Mouse (Mus musculus) ovary, postnatal 10 days (tissue): ENCODE measurements around the gene Ass1.

ENCODE experiments used
- DNase-seq: peaks from one replicate; pipeline ENCODE4 v3.0.0; 2022; ENCODE audit warnings: low spot score

The Ass1 gene

DNA sequence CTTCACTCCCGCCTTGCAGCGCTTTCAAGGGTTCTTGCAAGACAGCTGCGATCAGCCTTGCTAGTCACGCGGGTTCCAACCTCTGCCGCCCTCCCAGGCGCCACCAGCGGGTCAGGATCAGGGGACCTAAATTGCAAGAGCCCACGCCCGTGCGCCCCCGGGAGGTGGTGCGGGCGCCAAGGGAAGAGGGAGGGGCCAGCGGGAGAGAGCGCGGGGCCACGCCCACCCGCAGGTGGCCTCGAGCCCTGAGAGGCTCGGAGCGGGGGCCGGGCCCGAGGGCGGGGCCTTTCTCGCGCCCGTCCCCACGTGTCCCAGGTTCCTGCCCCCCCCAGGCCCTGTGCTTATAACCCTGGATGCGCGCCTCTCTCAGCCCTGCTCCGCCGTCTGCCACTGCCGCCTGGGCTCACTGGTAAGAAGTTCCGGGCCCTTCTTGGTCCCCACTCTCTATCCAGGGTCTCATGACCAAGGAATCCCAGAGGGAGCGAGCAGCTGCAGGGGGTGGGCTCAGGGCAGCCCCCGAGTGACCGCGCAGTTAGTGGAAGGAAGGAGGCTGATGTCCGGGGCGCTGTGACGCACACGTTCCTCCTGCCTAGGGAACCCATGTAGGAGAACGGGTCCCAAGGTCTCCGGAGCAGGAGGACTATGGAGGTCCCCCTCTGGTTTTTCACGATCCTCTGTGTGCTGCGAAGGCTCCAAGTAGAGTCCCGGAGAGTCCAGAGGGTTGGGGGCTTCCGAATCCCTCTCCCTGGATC is at the start of gene Ass1:
Gene Ass1 (plus strand): TSS at position 277 of the 752 bp plus-strand sequence.
- DNase-seq, result no peak

DNA sequence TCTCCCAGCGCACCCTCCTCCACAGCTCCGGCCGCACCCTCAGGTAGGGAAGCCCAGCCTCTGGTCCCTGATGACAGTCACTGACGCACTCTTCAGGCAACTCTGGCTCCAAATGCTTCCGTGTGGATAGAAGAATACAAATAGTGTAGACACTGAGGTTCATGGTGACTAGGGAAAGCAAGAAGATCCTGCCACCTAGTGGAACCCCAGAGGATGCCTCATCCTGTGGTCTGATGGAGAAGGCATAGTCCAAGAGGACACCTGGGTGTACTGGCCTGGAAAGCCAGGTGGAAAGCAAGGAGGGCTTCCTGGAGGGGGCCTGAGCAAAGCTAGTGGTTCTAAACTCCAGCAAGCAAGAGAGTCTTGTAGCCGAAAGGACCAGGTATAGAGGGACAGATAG is 49.1 kb upstream of the Ass1 start:
- DNase-seq, result no peak

DNA sequence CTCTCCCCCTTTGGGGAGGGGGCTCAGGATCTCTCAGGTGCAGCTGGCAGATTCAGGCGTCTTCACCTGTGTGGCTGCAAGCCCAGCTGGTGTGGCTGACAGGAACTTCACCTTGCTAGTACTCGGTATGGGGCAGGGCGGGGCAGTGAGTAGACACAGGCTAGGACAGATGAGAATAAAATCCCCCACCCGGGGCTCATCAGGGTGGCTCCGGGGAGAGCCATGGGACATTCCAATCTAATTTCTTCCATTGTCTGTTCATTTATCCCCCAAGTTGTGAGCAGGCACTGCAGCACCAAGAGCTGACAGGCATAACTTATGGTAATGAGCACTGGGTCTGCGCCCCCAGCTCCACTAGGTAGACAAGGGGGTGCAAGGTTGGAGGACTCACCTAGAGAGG is 47.4 kb upstream of the Ass1 start:
- DNase-seq, result no peak

DNA sequence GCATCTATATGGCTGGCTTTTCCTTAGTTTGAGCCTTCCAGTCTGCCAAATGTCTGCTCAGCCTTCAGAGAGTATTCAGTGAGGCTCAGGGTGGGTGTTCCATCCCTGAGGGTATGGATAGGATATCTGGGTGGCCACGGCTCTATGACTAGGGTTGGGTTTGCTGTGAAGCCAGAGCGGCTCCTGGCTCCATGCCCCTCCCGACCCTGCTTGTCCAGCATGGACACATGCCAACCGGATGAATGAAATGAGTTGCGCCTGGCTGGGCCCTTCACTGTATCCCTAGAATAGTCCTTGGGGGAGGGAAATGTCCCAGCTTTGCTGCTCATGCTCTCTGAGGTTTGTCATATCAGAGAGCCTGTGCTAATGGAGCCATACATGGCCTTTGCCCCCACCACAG is 38.5 kb upstream of the Ass1 start:
- no peak for DNase-seq

DNA sequence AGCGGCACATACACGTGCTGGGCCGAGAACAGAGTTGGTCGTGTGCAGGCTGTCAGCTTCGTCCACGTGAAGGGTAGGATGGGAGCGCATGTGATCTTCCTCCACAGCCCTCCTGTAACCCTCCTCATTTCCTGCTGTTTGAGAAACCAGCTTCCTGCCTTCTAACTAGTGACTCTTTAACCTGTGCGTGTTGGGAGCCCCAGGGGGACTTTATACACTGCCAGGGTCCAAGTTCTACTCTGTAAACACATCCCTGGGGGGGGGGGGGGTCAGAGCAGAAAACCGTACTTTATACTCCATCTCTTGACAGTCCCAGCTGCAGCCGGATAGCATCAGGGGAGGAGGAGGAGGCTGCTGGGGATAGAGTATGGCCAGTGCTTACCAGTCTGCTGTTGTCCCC is 35.3 kb upstream of the Ass1 start:
- DNase-seq, result no peak

DNA sequence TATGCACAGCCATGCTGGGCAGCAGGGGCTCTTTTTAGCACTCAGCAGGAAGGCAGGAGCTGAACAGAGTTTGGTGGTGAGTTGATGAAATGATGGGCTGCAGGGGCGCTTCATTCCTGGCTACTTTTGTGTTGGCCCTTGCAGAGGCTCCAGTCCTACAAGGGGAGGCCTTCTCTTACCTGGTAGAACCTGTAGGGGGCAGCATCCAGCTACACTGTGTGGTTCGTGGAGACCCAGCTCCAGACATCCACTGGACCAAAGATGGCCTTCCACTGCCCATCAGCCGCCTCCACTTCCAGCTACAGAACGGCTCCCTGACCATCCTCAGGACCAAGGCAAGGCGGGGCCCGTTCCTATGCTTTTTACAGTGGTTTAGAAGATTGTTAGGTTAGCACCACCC is 34.4 kb upstream of the Ass1 start:
- DNase-seq, result no peak

DNA sequence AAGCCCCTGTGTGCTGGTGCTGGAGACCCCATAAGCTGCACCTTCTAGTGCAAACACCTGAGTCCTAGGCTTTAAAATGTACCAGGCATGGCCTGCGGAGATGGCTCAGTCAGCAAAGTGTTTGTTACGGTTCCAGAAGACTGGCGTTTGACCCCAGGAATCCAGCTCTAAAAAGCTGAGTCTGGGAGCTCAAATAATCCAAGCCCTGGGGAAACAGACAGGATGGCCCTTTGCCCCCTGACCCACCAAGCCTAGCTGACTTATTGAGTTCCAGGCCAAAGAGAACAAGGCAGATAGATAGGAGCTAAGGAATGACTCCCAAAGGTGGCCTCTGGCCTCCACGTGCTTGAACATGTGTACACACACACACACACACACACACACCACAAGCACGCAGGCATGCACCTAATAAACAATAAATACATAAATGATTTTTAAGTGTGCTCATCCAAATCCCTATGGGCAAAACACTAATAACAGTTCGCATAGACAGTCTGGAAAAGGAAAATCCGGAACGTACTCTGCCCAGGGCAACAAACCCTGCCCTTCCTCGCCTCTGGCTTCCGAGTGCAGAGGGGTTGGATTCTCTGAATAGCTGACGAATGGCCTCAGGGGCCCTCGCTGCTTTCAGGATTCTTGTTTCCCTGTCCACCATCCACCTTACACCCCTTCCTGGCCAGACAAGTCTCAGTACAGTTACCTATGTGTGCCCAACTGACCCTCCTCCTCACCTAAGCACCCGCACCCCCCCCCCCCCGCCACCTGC is 32.3 kb upstream of the Ass1 start:
- DNase-seq, result no peak

DNA sequence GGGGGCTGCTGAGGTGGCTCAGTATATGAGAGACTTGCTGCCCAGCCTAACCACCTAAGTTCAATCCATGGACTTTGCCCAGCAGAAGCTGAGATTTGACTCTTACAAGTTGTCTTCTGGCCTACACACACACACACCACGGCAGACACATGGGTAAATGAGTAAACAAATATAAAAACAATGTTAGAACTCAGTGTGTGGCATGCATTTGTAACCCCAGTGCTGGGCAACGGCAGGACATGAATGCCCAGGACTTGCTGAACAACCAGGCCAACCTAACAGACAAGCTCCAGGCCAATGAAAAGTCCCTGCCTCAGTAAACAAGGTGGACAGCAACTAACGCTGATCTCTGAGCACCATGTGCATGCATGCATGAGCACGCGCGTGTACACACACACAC is 30.4 kb upstream of the Ass1 start:
- no peak for DNase-seq

DNA sequence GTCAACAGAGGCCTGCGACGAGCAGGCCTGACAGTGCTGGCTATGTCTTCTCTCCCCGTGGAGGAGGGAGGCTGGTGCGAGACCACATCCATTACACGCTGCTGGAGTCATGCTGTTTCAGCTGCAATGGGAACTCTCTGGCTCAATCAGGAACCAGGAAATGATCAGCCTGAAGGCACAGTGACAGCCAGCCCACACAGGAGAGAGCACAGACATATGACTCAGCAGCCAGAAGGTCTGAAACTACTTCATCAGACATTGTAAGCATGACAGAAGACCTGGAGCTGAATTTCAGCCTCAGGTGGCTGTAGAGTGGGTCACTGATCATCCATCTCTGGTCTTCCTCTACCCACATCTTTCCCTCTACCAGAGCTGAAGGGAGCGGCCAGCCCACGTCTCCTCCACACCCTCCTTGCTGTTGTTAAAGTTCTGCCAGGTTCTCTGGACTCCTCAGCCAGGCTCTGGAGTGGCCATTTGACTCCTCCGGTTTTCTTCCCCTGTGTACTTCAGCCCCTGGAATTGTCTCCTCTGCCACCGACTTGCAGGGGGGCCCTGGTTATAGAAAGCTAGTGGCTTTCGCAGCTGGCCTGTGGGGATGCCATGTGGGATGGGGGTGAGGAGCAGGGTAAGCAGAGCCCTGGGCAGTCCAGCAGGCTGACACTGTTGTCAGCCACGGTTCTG is 27.4 kb upstream of the Ass1 start:
- no peak for DNase-seq

DNA sequence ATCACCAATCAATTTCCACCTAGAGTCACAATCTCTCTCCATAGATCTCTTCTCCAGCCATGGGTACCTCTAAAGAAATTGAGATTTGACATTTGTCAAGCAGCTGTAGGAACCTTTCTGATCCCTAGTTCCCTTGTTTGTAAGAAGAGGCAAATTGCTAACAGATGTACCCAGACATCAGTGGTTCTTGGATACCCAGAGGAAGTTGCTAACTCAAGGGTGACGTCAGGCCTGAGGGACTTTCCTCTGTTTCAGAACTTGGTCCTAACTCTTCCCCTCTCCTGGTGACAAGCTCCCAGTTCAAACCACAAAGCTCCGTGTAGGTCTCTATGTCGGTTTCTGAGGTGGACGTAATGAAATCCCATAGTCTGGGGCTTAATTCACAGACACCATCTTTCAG is 24.0 kb upstream of the Ass1 start:
- DNase-seq, result no peak

DNA sequence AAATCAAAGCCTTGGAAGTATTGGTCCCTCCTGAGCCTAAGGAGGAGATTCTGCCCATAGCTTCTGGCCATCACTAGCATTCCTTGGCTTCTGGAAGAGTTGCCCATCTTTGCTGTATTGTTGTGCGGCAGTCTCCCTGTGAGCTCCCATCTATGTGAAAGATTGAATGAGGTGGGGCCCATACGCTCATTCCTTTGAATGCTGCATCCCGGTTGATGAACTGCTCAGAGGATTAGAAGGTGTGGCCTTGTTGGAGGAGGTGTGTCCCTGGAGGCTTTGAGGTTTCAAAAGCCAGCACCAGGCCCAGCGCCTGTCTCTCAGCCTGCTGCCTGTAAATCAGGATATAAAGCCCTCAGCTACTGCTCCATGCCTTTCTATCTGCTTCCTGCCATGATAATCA is 23.6 kb upstream of the Ass1 start:
- no peak for DNase-seq

DNA sequence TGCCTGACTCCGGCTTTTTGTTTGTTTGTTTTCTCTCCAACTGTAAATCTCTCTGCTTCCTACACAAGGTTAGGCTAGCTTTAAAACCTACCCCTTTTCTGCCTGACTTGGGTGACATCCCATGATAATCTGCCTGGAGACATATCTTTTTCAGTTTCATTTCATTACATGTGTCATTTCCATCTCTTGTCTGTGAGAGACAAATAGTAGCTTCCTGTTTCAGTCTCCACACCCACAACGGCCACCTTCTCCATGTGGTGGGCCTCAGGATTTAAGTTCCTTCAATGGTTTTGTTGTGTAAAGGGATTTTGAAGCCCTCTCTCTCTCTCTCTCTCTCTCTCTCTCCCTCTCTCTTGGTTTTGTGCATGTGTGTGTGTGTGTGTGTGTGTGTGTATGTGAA is 22.5 kb upstream of the Ass1 start:
- no peak for DNase-seq

DNA sequence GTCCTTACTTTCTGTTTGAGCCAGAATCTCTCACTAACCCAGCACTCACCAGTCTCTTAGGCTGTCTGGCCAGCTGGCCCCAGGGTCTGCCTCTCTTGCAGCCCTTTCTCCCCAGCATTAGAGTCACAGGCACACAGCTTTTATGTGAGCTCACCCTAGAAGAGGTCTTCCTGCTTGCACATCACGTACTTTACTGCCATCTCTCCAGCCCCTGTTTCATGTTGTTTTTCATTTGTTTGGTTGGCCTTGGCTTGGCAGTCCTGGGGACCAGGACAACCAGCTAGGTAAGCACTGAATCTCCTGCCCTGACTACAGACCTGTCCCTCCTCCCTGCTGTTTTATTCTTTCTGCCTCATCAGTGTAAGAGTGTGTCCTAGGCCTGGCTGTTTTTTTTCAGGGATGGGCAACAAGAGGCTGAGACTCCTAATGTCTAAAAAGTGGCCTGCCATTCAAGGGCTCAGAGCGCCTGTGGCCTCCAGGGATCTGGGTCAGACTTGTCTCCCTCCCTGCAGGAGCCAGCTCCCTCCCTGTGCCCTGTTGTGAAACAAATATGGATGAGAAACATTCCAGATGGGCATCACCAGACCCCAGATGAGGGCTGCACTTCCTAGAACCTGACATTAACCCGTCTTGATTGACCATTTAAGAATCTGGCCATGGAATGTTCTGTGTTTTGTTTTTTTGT is 21.1 kb upstream of the Ass1 start:
- DNase-seq, result no peak

DNA sequence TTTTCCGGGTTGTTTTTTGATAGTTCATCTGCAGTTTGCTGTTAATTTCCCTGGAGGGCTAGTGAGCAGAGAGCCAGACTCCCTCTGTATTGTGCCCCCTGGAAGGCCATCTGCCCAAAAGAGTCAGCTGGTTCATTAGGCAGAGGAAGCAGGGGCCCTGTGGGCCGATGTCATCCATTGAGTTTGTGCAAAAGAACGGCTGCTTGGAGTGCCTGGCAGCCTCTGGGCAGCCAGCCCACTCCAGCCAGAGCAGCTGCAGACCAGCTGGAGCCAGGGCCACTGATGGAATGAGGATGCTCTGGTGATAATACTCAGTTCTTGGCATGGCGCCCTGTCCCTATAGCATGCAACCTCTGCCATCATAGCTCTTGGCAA is 20.6 kb upstream of the Ass1 start:
- DNase-seq, result no peak

DNA sequence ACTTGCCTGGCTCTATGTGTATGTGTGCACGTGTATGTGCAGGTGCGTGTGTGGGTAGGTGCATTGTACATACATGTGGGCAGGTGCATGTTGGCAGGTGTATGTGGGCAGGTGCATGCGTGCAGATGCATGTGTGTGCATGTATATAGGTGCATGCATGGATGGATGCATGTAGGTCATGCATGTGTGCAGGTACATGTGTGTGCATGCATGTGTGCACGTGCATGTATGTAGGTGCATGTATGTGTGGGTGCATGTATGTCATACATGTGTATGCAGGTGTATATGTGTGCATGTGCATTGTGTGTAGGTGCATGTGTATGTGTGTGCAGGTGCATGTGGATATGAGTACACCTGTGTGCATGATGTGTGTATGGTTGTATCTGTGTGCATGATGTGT is 20.1 kb upstream of the Ass1 start:
- DNase-seq, result no peak

DNA sequence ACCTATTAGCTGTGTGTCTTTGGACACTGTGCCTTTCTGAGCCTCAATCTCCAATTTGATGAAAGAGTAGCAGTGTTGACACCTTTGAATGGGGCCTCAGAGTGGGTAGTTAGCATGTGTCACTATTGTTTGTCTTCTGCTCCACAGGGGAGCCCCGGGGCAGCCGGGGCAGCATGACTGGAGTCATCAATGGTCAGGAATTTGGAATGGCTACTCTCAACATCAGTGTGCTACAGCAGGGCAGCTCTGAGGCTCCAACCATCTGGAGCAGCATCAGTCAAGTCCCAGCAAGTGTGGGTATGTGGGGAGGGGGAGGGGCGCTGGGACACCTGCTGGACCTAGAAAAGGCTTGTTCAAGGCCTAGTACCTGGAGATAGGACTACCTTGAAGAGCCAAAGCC is 19.3 kb upstream of the Ass1 start:
- DNase-seq, result no peak

DNA sequence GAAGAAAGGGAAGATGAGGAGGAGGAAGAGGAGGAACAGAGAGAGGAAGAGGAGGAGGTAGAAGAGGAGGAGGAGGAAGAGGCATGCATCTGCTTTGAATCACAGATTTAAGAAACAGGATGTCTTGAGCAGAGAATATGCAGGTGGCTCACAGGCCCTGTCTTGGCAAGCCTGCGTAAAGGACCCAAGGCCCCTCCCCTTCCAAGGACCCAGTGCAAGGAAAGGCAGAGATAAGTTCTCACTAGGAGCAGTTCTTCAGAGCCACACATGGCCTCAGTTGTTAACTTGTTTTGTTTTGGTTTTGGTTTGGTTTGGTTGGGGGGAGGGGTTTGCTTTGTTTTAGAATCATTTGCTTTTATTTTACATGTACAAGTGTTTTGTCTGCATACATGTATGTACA is 18.5 kb upstream of the Ass1 start:
- DNase-seq, result no peak

DNA sequence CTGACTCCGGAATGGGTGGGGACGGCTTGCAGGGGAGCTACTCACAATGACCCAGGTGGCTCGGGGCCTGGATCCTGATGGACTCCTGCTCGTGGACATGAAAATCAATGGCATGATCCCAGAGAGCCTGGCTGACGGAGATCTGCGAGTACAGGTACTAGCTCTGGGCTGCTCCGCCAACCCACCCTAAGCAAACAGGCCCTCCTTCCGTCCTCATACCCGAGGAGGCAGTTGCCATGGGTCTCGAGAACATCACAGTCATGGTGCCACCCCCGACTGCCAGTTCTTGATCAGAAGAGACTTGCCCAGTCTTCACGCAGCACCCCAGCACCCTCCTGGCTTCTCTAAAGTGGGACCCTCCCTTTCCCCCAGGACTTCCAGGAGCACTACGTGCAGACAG is 17.0 kb upstream of the Ass1 start:
- DNase-seq, result no peak

DNA sequence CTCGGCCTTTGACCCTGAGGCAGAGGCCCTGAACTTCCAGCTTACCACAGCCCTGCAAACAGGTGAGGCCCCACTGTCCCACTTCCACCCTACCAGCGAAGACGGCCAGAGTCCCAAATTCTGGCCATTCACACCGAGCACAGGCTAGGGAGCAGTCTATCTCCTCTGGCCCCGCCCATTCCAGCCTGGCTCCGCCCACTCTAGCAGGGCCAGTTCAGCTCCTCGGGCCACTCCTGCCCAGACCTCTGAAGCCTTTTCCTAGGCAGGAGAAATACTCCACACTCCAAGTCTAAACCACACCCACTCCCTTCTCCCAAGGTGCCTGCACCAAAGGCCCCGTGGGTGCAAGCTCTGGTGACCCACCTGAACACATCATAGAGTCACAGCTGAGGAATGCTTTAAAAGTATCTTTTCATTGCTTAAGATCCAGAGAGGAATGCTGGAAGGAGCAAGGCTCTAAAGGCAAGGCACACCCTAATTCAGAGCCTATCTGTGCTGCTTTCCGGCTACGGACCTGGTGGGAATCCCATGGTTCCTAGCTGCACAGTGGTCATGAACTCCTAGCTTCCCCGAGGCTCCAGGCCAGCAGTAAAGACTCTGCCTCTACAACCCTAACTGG is 16.3 kb upstream of the Ass1 start:
- DNase-seq, result no peak

DNA sequence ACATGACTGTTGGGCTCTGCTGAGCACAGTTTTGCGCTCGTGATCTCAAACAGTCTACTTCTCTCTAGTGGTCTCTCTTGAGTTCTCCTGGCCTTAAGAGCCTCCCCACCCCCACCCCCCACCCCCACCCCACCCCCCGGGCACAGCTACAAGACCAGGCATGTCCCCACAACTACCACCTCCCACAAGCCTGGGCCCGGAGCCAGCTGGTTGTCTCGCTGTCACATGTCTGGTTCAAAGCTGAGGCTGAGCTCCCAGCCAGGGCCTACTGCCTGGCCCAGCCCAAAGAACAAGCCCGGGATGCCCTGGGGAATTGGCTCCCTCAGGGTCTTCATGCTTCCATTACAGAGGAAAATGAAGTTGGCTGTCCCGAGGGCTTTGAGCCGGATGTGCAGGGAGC is 15.7 kb upstream of the Ass1 start:
- DNase-seq, result no peak

DNA sequence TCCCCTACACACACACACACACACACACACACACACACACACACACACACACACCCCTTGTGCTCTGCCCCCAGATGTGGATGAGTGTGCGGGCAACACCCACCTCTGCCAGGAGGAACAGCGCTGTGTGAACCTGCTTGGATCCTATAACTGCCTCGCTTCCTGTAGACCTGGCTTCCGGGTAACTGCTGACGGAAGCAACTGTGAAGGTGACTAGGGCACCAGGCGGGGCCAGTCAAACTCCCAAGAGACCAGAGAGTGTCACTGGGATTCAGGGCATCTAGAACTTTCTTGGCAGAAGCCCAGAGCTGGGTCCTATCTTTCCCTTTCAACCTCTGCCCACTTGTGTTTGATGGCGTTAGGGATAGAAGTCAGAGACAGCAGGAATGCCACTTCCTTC is 14.6 kb upstream of the Ass1 start:
- DNase-seq, result no peak

DNA sequence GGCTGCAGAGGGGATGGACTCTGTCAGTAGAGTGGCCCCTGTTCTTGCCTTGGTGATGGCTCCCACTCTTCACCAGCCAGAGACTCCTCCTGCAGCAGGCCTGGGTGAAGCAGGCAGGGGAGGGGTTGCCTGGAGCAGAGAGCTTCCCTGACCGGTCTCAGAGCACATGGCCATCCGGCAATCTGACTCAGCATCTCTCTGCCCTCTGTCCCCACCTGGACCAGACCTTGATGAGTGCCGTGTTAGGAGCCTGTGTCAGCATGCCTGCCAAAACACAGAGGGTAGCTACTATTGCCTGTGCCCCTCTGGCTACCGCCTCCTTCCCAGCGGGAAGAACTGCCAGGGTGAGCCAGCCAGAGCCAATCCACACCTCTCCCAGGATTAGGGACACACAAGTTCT is 11.5 kb upstream of the Ass1 start:
- no peak for DNase-seq
